Mouse (Mus musculus) neural tube, embryonic 13.5 days (tissue): ENCODE measurements at regions not wholly inside any gene's neighbourhood (a gene's known extent, or its start where the extent isn't known, plus 50 kb on each side); places are given as distances from the start of the nearest gene placed in this dataset.
"Not testable (repeated sequence)": the region's sequence is repeated elsewhere in the genome, so short reads cannot be mapped to it uniquely, and the experiment has no call there.

Experiments
- ATAC-seq: fragments of 200-750 bp; cut with Nextera tagmentation; 2 replicates; pipeline ENCODE4 v1.8.0; 2017; ENCODE audit warnings: low read depth, mild to moderate bottlenecking, moderate TSS enrichment, moderate library complexity
- H3K27ac ChIP-seq: fragments of 300-500 bp; sonication (generic); replicated peaks from 2 replicates; pipeline ENCODE4 v1.5.1; 2015; ENCODE audit warnings: moderate library complexity, mild to moderate bottlenecking, inconsistent platforms
- H3K27me3 ChIP-seq: fragments of 300-500 bp; sonication (generic); 2 replicates; pipeline ENCODE4 v1.6.1; 2015; ENCODE audit warnings: mild to moderate bottlenecking, inconsistent platforms
- H3K36me3 ChIP-seq: fragments of 300-500 bp; sonication (generic); 2 replicates; pipeline ENCODE4 v1.6.1; 2015; ENCODE audit warnings: mild to moderate bottlenecking, inconsistent platforms
- H3K4me1 ChIP-seq: fragments of 300-500 bp; sonication (generic); replicated peaks from 2 replicates; pipeline ENCODE4 v1.6.1; 2015; ENCODE audit warnings: inconsistent platforms
- H3K4me2 ChIP-seq: fragments of 300-500 bp; sonication (generic); 2 replicates; pipeline ENCODE4 v1.6.1; 2015; ENCODE audit warnings: inconsistent platforms, mild to moderate bottlenecking, moderate library complexity
- H3K4me3 ChIP-seq: fragments of 300-500 bp; sonication (generic); 2 replicates; pipeline ENCODE4 v1.5.1; 2015; ENCODE audit warnings: mild to moderate bottlenecking, inconsistent platforms
- H3K9ac ChIP-seq: fragments of 300-500 bp; sonication (generic); 2 replicates; pipeline ENCODE4 v1.6.1; 2015; ENCODE audit warnings: moderate library complexity, mild to moderate bottlenecking, inconsistent platforms
- H3K9me3 ChIP-seq: fragments of 300-500 bp; sonication (generic); 2 replicates; pipeline ENCODE4 v1.6.1; 2016; ENCODE audit warnings: inconsistent platforms
- WGBS: fragments of 180-500 bp; shearing (Covaris S2); methylation state at CpG from one replicate; pipeline ENCODE4 v1.1.7; 2015; 5-methylcytosine and 5-hydroxymethylcytosine counted together

- ATAC-seq: peak; percentile 84
- Histone ChIP-seq H3K27ac (no peak overlapping the region), H3K9me3 (no peaks in the 10 kb centered on the region), H3K36me3 (no peaks in the 10 kb centered on the region), H3K4me1 (no peaks in the 10 kb centered on the region; the same call in 1 of the 2 replicates), H3K9ac (no peak overlapping the region), H3K4me3 (no peak overlapping the region), H3K4me2 (no peak overlapping the region), H3K27me3 (no peaks in the 10 kb centered on the region)
- WGBS: 16% methylated on average over 5 of the region's 5 CpGs
Observed at GRCm38 (mm10) chr15:44851346-44852064, 4717.3 kb downstream of the 9330182O14Rik start.

- Histone ChIP-seq H3K4me1 (no peaks in the 10 kb centered on the region), H3K27ac (no peak overlapping the region), H3K36me3 (no peaks in the 10 kb centered on the region), H3K27me3 (no peaks in the 10 kb centered on the region), H3K9ac (no peak overlapping the region), H3K9me3 (no peaks in the 10 kb centered on the region), H3K4me3 (no peak overlapping the region), H3K4me2 (no peak overlapping the region)
- 50% methylated on average over 1 of the region's 1 CpGs for WGBS
- ATAC-seq: no peak
Observed at GRCm38 (mm10) chr15:44857080-44857479, 4722.9 kb downstream of the 9330182O14Rik start.

- Histone ChIP-seq H3K9ac (no peak overlapping the region), H3K27ac (no peak overlapping the region), H3K4me3 (no peak overlapping the region), H3K36me3 (no peaks in the 10 kb centered on the region), H3K9me3 (no peaks in the 10 kb centered on the region), H3K4me2 (no peak overlapping the region), H3K4me1 (no peaks in the 10 kb centered on the region), H3K27me3 (no peaks in the 10 kb centered on the region)
- no peak for ATAC-seq
- WGBS: 54% methylated on average over 3 of the region's 3 CpGs
Observed at GRCm38 (mm10) chr15:44859369-44859768, 4725.2 kb downstream of the 9330182O14Rik start.

- H3K4me1 ChIP-seq: no peaks in the 10 kb centered on the region
- H3K9me3 ChIP-seq: no peaks in the 10 kb centered on the region
- no peaks in the 10 kb centered on the region for H3K36me3 ChIP-seq
- H3K4me2 ChIP-seq: no peak overlapping the region
- 64% methylated on average over 1 of the region's 1 CpGs for WGBS
- no peak for ATAC-seq
- H3K27me3 ChIP-seq: no peaks in the 10 kb centered on the region
- no peak overlapping the region for H3K4me3 ChIP-seq
- H3K27ac ChIP-seq: no peak overlapping the region
- H3K9ac ChIP-seq: no peak overlapping the region
Observed at GRCm38 (mm10) chr15:44860204-44860806, 4726.1 kb downstream of the 9330182O14Rik start.

GRCm38 (mm10) chr15:44868537-44868936 is 4734.4 kb downstream of the 9330182O14Rik start:
- H3K27ac ChIP-seq: no peak overlapping the region
- H3K36me3 ChIP-seq: no peaks in the 10 kb centered on the region
- no peak overlapping the region for H3K9ac ChIP-seq
- H3K9me3 ChIP-seq: no peaks in the 10 kb centered on the region
- ATAC-seq: no peak
- H3K4me2 ChIP-seq: no peak overlapping the region
- no peaks in the 10 kb centered on the region for H3K4me1 ChIP-seq
- WGBS: 86% methylated on average over 3 of the region's 3 CpGs
- no peak overlapping the region for H3K4me3 ChIP-seq
- no peaks in the 10 kb centered on the region for H3K27me3 ChIP-seq

GRCm38 (mm10) chr15:44869023-44869422 is 4734.9 kb downstream of the 9330182O14Rik start:
- H3K9me3 ChIP-seq: no peaks in the 10 kb centered on the region
- no peaks in the 10 kb centered on the region for H3K36me3 ChIP-seq
- 83% methylated on average over 4 of the region's 4 CpGs for WGBS
- no peak for ATAC-seq
- no peaks in the 10 kb centered on the region for H3K4me1 ChIP-seq
- H3K9ac ChIP-seq: no peak overlapping the region
- H3K4me2 ChIP-seq: no peak overlapping the region
- H3K27me3 ChIP-seq: no peaks in the 10 kb centered on the region
- H3K27ac ChIP-seq: no peak overlapping the region
- no peak overlapping the region for H3K4me3 ChIP-seq

- H3K36me3 ChIP-seq: no peaks in the 10 kb centered on the region
- no peak for ATAC-seq
- no peak overlapping the region for H3K4me3 ChIP-seq
- WGBS: 85% methylated on average over 2 of the region's 2 CpGs
- no peaks in the 10 kb centered on the region for H3K4me1 ChIP-seq
- H3K9ac ChIP-seq: no peak overlapping the region
- H3K9me3 ChIP-seq: no peaks in the 10 kb centered on the region
- H3K27ac ChIP-seq: no peak overlapping the region
- H3K27me3 ChIP-seq: no peaks in the 10 kb centered on the region
- H3K4me2 ChIP-seq: no peak overlapping the region
Observed at GRCm38 (mm10) chr15:44869672-44870071, 4735.5 kb downstream of the 9330182O14Rik start.

- not testable (repeated sequence) for H3K4me1 ChIP-seq, ATAC-seq
- WGBS: 72% methylated on average over 3 of the region's 3 CpGs
Observed at GRCm38 (mm10) chr15:44870934-44871333, 4736.8 kb downstream of the 9330182O14Rik start.

GRCm38 (mm10) chr15:44882219-44882618 is 4748.1 kb downstream of the 9330182O14Rik start:
- no peaks in the 10 kb centered on the region for H3K27me3 ChIP-seq
- no peak overlapping the region for H3K4me3 ChIP-seq
- H3K9me3 ChIP-seq: no peaks in the 10 kb centered on the region
- no peaks in the 10 kb centered on the region for H3K4me1 ChIP-seq
- WGBS: 91% methylated on average over 4 of the region's 4 CpGs
- no peaks in the 10 kb centered on the region for H3K36me3 ChIP-seq
- H3K4me2 ChIP-seq: no peak overlapping the region
- no peak for ATAC-seq
- H3K27ac ChIP-seq: no peak overlapping the region
- no peak overlapping the region for H3K9ac ChIP-seq

More at GRCm38 (mm10) chr15:44870934-44871333, 4736.8 kb downstream of the 9330182O14Rik start:
- not testable (repeated sequence) for H3K36me3 ChIP-seq, H3K4me2 ChIP-seq, H3K27ac ChIP-seq, H3K27me3 ChIP-seq, H3K9ac ChIP-seq, H3K9me3 ChIP-seq, H3K4me3 ChIP-seq

- 49% methylated on average over 1 of the region's 1 CpGs for WGBS
- no peak for ATAC-seq
- Histone ChIP-seq H3K27me3 (no peaks in the 10 kb centered on the region), H3K27ac (no peak overlapping the region), H3K9ac (no peak overlapping the region), H3K9me3 (no peaks in the 10 kb centered on the region), H3K4me2 (no peak overlapping the region), H3K4me1 (no peaks in the 10 kb centered on the region), H3K4me3 (no peak overlapping the region), H3K36me3 (no peaks in the 10 kb centered on the region)
Observed at GRCm38 (mm10) chr15:44891544-44891943, 4757.4 kb downstream of the 9330182O14Rik start.

GRCm38 (mm10) chr15:44896220-44896619 is 4762.1 kb downstream of the 9330182O14Rik start:
- ATAC-seq: no peak
- Histone ChIP-seq H3K27ac (no peak overlapping the region), H3K4me2 (no peak overlapping the region), H3K36me3 (no peaks in the 10 kb centered on the region), H3K27me3 (no peaks in the 10 kb centered on the region), H3K9ac (no peak overlapping the region), H3K9me3 (no peaks in the 10 kb centered on the region), H3K4me1 (no peaks in the 10 kb centered on the region), H3K4me3 (no peak overlapping the region)
- WGBS: 80% methylated on average over 1 of the region's 1 CpGs

GRCm38 (mm10) chr15:44897572-44897971 is 4763.4 kb downstream of the 9330182O14Rik start:
- Histone ChIP-seq H3K9me3 (no peaks in the 10 kb centered on the region), H3K4me3 (no peak overlapping the region), H3K9ac (no peak overlapping the region), H3K4me2 (no peak overlapping the region), H3K27me3 (no peaks in the 10 kb centered on the region), H3K36me3 (no peaks in the 10 kb centered on the region), H3K4me1 (no peaks in the 10 kb centered on the region), H3K27ac (no peak overlapping the region)
- WGBS: 83% methylated on average over 1 of the region's 1 CpGs
- ATAC-seq: no peak

- ATAC-seq: no peak
- WGBS: 76% methylated on average over 2 of the region's 2 CpGs
- Histone ChIP-seq H3K4me3 (no peak overlapping the region), H3K4me2 (no peak overlapping the region), H3K36me3 (no peaks in the 10 kb centered on the region), H3K4me1 (no peaks in the 10 kb centered on the region), H3K9me3 (no peaks in the 10 kb centered on the region), H3K9ac (no peak overlapping the region), H3K27ac (no peak overlapping the region), H3K27me3 (no peaks in the 10 kb centered on the region)
Observed at GRCm38 (mm10) chr15:44907133-44907532, 4773.0 kb downstream of the 9330182O14Rik start.
